Mouse (Mus musculus): ENCODE measurements around the gene Krt78. TPM values are rescaled to one million over a fixed set of nuclear protein-coding genes. Genes with fewer than 3 reads are reported as not detected.

Krt78 gene
- polyA plus RNA-seq, 2 experiments from 2014 or later, result not detected

- no peak for ATAC-seq
Measured at GRCm38 (mm10) chr15:101970536-101970935, 16.4 kb upstream of the Krt78 start.

- no peak for ATAC-seq
Measured at GRCm38 (mm10) chr15:101966808-101967207, 12.7 kb upstream of the Krt78 start.

DNA sequence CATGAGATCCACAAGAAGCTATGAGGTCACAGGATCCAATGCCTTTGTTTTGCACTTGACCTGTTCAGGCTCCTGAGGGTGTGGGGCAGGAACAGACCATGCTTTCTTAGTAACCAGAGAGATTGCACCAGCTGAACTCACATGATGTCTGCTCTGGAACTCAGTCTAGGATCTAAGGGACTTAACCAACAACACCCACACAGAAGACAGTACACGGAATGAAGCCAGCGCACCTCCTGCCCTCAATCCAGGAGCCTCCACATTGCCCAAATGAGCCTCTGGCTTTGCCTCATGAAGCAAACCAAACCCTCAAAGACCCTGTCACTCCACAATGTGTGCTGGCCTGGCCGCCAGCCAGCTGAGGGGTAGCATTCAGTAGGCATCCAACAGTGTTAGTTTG is 4.8 kb upstream of the Krt78 start:
- ATAC-seq, result no peak

DNA sequence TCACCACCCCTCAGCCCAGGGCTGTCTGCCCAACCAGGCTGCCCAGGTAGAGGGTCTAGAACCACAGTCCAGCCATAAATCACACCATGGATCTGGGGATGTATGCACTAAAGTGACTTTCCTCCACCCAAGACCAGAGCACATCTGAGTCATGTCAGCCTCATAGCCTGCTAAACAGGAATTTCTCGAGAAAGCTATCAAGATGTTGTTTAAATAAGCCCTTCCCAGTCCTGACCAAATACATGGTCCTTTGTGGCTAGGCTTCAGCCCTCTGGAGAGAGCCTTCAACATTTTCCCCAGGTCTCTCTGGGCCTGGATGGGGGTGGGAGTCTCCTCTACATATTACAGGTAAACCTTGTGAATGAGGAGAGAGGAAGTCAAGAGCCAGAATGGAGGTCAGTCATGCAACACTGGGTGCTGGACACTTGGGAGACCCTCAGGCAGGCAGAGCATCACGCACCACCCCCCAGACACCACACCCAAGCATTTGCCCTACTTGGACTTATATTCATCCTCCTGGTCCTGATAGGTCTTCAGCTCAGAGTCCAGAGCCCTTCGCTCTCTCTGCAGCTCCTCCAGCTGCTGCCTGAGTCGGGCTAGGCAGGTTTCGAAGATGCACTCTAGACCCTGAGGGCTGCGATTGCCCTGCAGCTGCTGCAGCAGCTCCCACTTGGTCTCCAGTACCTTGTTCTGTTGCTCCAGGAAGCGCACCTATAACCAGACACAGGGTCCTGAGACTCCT is 1.2 kb downstream of the Krt78 start:
- ATAC-seq, result no peak

DNA sequence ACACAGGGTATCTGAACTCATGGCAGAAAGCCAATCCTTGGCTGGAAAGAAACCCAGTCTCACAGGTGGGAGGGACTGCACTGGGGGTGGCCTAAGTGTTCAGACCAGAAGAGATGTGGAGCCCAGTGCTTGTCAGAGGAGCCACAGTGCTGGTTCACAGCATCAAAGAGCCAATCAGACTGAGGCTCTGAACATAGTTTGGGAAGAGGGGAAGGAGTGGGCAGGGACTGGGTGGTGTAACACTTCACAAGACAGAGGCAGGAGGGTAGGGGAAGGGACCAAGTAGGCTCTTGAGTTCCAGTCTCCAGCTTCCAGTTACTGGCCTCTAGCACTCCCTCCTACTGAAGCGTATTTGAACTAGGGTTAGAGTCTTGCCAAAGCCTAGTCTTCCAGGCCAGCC is 8.7 kb downstream of the Krt78 start:
- no peak for ATAC-seq

DNA sequence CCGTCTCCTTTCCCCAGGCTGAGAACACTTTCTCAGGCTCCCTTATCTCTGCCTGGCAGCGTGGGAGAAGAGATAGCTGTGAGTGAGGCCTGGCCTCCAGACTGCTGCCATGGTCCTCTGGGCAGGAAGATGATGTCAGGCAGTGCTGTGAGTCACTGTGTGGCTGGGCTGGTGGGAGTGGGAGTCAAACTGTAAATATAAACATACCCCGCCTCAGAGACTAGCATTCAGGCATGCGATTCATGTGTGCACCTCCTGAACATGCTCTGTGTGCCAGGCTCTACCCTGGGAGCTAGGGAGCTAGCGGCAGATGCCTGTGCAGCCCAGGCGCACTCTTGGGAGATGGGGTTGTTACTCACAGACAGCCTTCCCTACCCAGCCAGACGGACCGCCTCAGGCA is 12.1 kb downstream of the Krt78 start:
- ATAC-seq, result no peak

DNA sequence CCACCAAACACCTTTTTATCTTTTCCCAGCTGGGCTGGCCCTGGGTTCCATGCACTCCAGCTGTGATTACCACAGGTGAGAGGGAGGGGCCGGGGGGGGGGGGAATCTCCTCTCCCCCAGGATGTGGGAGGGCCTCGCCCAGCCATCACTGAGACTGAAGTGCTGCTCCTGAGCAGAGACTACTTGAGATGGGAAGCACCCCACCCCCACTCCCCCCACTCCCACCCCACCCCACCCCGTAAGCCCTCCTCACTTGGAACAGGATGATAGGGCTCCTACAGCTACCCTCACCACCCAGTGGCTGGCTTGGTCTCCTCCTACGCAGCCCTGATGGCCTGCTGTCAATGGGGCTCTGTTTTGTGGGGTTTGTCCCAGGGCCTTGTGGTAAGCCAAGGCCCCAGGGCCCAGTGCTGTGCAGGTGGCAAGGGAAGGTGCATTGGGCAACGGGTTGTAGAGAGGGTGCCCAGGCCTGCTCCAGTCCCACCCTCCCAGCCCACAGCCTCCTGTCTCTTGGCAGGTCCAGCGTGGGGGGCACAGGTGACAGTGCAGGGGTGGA is 13.7 kb downstream of the Krt78 start, which contains the start of gene Krt79:
Gene Krt79 (minus strand): TSS at position 51 of the 556 bp plus-strand sequence.
- ATAC-seq, result no peak

DNA sequence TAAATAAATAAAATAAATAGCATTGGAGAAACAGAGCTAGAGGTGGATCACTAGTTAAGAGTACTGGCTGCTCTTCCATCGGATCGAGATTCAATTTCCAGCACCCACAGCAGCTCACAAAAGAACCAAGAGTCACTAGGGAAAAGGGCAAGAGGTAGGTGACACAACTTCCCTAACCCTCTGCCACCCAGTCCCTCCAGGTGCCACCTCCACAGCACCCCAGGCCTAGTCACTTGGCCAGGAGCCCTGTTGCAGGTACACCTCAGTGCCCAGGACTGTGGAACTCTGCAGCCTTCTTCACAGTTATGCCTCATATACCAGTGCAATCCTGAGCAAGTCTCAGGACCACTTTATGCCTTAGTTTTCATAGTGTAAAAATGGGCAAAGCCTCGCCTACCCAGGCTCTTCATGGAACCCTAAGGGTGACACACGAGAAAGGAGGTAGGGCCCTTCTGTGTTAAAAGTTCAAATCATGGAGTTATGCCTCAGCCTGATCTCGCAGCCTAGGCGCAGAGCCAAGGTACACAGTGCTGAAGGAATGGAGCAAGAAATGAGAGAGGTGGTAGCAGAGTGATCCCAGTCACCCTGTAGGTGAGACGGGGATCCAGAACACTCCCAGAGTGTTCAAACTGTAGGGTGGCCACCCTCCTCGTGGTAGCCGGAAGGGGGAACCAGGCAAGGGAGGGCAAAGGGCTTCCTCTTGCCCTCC is 15.3 kb downstream of the Krt78 start:
- ATAC-seq, result no peak

DNA sequence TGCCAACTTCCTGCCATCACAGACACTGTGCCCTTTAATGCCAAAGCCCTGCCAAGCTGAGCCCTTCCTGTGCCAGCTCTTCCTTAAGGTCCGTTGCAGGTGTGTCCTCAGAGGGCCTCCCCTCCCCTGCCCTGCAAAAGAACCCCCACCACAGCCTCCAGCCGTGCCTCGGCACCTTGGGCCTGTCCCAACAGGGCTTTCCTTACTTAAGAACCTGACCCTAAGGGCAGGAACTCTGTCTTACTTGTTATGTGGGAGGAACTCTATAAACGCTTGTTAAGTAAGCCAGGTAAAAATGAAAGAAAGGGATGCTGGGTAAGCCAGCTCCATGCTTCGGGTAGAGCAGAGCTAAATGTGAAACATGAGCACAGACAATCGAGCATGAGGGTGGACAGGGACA is 21.1 kb downstream of the Krt78 start:
- ATAC-seq, result no peak

DNA sequence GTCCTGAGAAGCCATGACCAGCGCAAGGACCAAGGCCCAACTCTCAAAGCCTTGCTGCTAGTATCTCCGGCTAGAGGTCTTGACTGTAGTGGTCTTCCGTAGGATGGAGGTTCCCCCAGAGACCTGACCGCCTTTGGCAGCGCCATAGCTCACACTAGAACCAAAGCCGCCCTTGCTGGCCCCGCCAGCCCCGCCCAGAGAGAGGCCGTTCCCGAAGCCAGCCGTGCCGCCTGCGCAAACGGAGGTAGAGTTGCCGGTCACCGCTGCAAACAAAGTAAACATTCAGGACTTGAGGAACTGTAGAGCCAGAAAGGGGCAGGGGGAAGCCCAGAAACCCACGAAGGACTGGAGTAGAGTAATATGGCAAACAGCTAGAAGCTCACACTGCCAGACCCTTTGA is 24.4 kb downstream of the Krt78 start:
- ATAC-seq, result no peak

GRCm38 (mm10) chr15:101929087-101929486 is 25.0 kb downstream of the Krt78 start:
- ATAC-seq, result no peak

GRCm38 (mm10) chr15:101927340-101928080 is 26.6 kb downstream of the Krt78 start:
- ATAC-seq, result no peak

GRCm38 (mm10) chr15:101925041-101925440 is 29.0 kb downstream of the Krt78 start:
- no peak for ATAC-seq

DNA sequence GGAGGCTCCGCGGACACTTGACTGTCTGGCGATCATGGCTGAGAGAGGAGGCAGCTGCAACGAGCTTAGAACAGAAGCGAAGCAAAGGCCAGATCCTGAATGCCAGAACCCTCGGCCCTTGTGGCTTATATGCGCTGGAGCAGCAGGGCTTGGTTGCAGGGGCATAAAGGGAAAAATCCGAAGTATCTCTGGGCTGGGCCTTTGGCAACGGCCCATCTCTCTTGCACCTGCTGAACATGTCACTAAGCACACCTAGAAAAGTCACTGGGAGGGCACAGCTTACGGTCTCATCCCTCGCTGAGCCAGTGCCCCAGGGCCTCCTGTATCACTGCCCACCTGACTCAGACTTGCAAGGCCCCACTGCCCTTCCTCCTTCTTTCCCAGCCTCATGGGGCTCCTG is 29.5 kb downstream of the Krt78 start, which contains the start of gene Krt4:
Gene Krt4 (minus strand): TSS at position 101 of the 400 bp plus-strand sequence.
- ATAC-seq, result no peak

GRCm38 (mm10) chr15:101922296-101922695 is 31.8 kb downstream of the Krt78 start:
- ATAC-seq, result no peak

DNA sequence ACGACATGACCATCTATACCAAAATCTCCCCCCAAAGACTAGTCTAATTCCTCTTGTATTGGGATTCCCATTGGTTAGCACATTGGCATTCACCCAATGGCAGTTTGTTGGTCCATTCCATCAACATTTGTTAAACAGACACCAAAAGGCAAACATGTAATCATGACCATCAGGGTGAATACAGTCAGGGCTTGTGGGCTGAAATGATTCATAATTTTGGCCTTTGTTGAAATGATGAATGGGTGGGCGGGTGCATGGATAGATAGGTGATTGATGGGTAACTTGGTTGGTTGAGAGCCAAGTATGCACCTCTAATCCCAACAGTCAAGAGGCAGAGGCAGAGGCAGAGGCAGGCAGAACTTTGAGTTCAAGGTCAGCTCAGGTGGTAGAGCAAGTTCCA is 38.0 kb downstream of the Krt78 start:
- ATAC-seq, result no peak

GRCm38 (mm10) chr15:101904849-101905248 is 49.2 kb downstream of the Krt78 start:
- no peak for ATAC-seq

DNA sequence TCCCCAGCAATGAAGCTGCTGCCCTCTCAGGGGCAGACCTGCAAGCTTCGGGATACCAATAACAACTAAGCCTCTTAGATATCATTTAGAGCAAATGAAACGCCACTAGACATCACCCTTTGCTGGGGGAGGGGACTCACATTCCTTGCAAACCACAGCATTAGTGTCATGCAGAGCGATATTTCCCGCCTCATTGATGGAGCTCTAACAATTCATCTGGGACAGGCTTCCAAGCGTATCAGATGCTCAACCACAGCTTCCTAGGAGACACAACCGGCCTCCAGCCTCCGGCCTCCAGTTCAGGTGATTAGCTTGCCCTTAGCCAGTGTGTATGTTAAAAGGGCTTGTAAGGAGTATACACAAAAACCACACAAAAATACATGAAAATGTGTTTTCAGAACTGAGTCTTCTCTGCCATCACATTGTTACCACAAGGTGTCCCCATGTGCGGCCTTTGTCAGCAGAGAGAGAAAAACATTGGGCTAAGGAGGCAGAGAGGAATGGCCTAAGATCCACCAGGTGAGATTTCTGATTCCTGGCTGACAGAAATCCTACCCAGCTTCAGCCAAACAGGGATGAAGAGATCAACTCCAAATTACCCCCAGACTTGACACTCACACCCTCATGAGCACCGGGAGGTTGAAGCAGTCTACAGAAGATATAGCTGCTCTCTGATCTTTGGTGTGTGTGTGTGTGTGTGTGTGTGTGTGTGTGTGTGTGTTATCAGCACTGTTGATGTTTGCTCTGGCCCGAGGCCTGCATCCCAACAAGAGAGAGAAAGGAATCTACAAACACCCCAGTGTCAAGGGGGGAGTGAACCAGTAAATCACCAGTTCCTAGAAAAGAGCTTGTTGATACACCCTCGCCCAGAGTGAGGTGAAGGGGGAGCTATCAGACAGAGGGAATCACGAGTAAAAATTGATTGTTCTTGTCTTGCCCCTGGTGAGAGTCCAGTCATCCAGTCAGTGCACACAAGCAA is 51.6 kb downstream of the Krt78 start:
- no peak for ATAC-seq
